Mouse (Mus musculus): Measurements from ENCODE around the gene Tnnt2. TPM values are rescaled to one million over a fixed set of nuclear protein-coding genes. Genes with fewer than 3 reads are reported as not detected.
A peak's percentile ranks its signal among the peaks of the same experiment; 100 is the strongest.

Gene Tnnt2
- polyA plus RNA-seq (2012; rRNA removed), result 6.8 and 11.6 TPM in 2 replicates

- no peak for DNase-seq (ENCODE audit: low read depth)
Observed at GRCm38 (mm10) chr1:135835716-135836483, at the start of gene Tnnt2. Gene Tnnt2 (plus strand): TSS chr1:135836354.

GRCm38 (mm10) chr1:135787799-135788198 lies 48.4 kb upstream of the Tnnt2 start:
- DNase-seq (ENCODE audit: low read depth), result no peak

GRCm38 (mm10) chr1:135788708-135789107 lies 47.4 kb upstream of the Tnnt2 start:
- no peak for DNase-seq (ENCODE audit: low read depth)

GRCm38 (mm10) chr1:135789815-135790214 lies 46.3 kb upstream of the Tnnt2 start:
- DNase-seq (ENCODE audit: low read depth), result no peak

DNA sequence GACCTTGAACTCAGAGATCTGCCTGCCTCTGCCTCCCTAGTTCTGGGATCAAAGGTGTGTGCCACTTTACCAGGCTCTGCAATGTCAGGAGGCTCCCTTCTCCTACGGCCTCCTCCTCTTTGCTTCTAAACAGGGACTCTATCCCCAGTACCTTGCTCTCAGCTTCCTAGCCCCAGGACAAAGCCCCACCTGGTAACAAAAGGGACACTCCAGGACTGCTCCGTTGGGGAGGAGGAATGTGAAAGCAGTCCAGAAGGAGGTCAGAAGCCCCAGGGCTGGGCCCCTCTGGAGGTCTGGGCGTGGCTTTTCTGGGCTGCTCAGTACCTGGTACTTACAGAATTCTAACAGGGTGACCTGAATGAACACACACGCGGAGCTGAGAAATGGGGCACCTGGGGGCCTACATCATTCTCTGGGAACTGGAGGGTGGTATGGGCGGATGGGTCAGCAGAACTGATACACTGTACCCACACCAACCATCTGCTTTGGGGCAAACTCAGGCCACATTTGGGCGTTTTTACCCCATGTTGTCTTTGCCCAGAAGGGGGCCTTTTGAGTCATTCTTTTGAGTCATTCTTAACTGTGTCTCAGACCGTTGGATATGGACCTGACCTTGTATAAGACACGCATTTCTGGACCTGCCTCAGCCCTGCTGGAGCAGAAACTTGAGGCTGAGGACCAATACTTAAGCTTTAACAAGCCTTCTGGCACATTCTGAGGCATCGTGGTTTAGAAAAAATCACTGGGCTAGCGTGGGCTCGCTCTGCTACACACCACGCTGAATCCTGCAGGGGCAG lies 43.8 kb upstream of the Tnnt2 start:
- DNase-seq (ENCODE audit: low read depth), result no peak

DNA sequence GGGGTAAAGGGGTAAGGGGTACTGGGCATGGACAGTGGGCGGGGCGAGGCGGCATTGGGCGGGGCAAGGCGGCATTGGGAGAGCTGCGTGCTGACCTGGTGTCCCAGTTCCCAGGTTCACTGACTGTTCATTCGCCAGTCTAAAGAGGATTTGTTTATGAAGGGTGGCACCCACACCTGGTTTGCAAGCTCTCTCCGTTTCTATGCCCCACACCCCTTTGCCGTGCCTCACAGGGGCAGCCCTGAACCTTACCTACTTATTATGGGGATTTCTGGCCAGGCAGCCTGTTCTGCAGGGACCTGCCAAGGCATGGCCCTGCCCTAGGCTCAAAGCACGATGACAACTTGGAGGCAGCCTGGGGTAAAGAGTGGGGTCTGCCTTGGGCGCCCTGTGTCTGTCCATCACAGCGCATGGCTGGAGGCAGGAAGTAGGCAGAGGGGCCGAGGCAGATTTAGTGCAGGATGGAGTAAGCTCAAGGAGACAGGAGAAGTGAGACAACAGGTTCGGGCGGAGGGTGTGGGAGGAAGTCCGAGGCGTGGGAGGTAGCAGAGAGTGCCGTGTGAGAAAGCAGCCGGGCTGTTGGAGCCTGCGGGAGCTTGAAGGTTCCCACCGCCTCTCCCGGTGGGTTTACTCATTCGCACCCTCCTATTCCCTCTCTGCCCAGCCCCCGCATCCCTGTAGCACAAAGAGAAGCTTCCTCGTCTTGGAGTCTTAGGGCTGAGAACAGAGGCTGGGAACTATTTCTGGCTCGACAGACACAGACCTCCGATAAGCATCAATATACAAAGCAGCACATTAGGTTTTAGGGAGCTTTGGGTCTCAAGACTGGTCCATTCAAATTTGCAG lies 42.6 kb upstream of the Tnnt2 start:
- peak; percentile 41 for DNase-seq (ENCODE audit: low read depth)

GRCm38 (mm10) chr1:135794216-135795134 lies 41.7 kb upstream of the Tnnt2 start:
- DNase-seq (ENCODE audit: low read depth), result no peak

DNA sequence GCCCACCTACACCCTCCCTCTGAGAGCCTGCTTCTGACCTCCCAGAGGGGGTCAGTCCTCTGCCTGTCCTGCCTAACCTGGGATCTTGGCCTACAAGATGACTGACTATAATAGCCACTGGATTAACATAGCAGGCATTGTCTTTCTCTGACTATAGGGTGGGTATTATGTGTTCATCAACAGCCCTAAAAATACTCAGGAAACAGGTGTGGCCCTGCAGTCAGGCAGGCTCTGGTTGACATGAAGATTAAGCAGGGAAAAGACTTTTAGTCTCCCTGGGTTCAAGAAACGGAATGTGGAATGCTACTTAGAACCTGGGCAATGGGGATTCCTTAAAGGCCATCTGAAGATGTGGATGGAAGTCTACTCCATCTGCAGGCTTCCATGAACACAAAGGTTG lies 37.7 kb upstream of the Tnnt2 start:
- no peak for DNase-seq (ENCODE audit: low read depth)

GRCm38 (mm10) chr1:135799109-135799627 lies 37.0 kb upstream of the Tnnt2 start:
- DNase-seq (ENCODE audit: low read depth), result no peak

GRCm38 (mm10) chr1:135800192-135800950 lies 35.8 kb upstream of the Tnnt2 start:
- no peak for DNase-seq (ENCODE audit: low read depth)

DNA sequence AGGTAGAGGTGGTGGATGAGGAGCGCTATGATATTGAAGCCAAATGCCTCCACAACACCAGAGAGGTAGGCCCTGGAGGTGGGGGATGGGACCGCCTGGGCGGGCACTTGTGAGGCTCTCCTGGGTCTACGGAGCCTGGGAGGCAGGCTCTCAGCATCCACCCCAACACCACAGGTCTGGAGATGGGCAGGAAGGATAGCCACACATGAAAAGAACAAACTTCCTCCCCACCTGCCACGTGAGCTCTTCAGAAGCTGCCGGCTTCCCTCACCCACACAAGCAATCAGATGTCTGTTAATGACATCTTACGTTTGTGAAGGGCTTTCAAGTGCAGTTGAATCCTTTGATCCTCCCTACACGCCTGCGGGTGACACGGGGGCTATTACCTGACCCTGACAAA lies 28.6 kb upstream of the Tnnt2 start:
- DNase-seq (ENCODE audit: low read depth), result no peak

GRCm38 (mm10) chr1:135810180-135810579 lies 26.0 kb upstream of the Tnnt2 start:
- DNase-seq (ENCODE audit: low read depth), result no peak

- no peak for DNase-seq (ENCODE audit: low read depth)
Observed at GRCm38 (mm10) chr1:135811016-135811646, 25.0 kb upstream of the Tnnt2 start.

- no peak for DNase-seq (ENCODE audit: low read depth)
Observed at GRCm38 (mm10) chr1:135812205-135812604, 23.9 kb upstream of the Tnnt2 start.

- no peak for DNase-seq (ENCODE audit: low read depth)
Observed at GRCm38 (mm10) chr1:135812618-135813017, 23.5 kb upstream of the Tnnt2 start.

- no peak for DNase-seq (ENCODE audit: low read depth)
Observed at GRCm38 (mm10) chr1:135813071-135813470, 23.1 kb upstream of the Tnnt2 start.

DNA sequence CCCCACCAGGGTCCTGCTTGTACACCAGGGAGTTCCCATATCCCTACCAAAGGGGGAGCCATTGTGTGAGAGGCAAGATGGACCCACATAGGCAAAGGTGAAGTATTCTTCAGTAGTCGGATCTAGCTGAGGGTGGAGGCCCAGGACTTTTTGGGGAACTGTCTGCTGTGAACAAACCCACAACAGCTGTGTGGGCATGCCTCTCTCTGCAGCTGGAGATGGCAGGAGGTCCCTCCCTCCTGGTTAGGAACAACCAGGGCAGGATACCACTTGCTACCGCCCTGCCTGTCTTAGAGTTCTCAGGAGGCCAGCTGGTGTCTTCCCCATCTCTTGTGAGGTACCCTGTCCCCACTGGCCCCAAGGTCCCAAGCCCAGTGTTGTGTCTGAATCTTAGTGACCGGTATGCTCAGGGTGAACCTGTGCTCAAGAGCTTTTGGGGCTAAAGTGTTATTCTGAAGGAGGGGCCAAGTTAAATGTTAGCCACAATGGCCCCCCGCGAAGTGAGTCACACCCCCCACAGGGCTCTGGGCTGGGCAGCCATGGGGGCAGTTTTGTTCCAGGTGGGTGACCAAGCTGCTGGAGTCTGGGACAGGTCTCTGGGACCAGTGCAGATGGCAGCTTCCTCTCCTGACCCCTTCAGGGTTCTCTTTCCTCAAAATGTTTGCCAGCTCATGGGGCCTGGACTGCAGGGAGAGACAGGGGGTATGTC lies 22.3 kb upstream of the Tnnt2 start:
- no peak for DNase-seq (ENCODE audit: low read depth)

DNA sequence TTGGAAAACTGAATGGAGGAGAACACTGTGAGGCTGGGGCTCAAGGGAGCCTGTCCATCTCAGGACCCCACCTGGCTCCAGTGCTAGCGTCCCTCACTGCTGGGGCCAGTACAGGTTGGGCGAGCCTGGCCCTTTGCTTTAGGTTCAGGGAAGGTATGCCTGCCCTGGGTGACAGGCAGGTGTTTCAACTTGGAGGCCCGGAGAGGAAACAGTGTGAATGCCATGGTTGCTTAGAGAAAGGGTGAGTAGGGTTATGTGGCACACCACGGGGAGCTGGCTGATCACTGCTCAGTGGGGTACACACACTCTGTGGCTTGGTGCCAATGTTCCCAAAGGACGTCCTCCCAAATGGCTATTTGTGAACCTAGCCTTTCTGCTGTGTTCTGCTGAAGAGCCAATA lies 21.6 kb upstream of the Tnnt2 start:
- DNase-seq (ENCODE audit: low read depth), result no peak

- DNase-seq (ENCODE audit: low read depth), result no peak
Observed at GRCm38 (mm10) chr1:135817595-135817994, 18.6 kb upstream of the Tnnt2 start.

Data from gonadal fat pad, adult 2 months (tissue).